Mouse (Mus musculus) embryonic fibroblast, embryonic 13.5 days (primary cell): Measurements from ENCODE around the gene Prdm16. TPM values are rescaled to one million over a fixed set of nuclear protein-coding genes. Genes with fewer than 3 reads are reported as not detected.

Experiments used
- H3K27ac ChIP-seq: 2 replicates; pipeline ENCODE4 v1.5.1; 2012; ENCODE audit warnings: low read length, control low read depth, inconsistent platforms; ENCODE audit not compliant: insufficient read depth
- H3K4me1 ChIP-seq: 2 replicates; pipeline ENCODE4 v1.6.1; 2011; ENCODE audit warnings: low read length; ENCODE audit not compliant: control insufficient read depth, insufficient read depth
- H3K4me3 ChIP-seq: 2 replicates; pipeline ENCODE4 v1.5.1; 2011; ENCODE audit warnings: mild to moderate bottlenecking, control low read depth, low read length; ENCODE audit not compliant: insufficient read depth
- CTCF ChIP-seq: IDR thresholded peaks from 2 replicates; pipeline ENCODE4 v1.5.1; 2011; ENCODE audit warnings: mild to moderate bottlenecking, control low read depth, low read length, moderate library complexity, borderline replicate concordance; ENCODE audit not compliant: insufficient read depth
- POLR2A ChIP-seq: IDR thresholded peaks from 2 replicates; pipeline ENCODE4 v1.6.1; 2011; ENCODE audit warnings: low read depth, mild to moderate bottlenecking, control low read depth, low read length, moderate library complexity
- polyA plus RNA-seq: library from polyadenylated mRNA; stranded (reverse); fragments of >200 nt; gene quantifications from 2 replicates; pipeline ENCODE4 v1.2.4, GENCODE M21; 2011; ENCODE audit warnings: low read depth; ENCODE audit not compliant: missing spikeins, insufficient read length

The Prdm16 gene
- polyA plus RNA-seq, 1 experiment: 3.1 TPM

DNA sequence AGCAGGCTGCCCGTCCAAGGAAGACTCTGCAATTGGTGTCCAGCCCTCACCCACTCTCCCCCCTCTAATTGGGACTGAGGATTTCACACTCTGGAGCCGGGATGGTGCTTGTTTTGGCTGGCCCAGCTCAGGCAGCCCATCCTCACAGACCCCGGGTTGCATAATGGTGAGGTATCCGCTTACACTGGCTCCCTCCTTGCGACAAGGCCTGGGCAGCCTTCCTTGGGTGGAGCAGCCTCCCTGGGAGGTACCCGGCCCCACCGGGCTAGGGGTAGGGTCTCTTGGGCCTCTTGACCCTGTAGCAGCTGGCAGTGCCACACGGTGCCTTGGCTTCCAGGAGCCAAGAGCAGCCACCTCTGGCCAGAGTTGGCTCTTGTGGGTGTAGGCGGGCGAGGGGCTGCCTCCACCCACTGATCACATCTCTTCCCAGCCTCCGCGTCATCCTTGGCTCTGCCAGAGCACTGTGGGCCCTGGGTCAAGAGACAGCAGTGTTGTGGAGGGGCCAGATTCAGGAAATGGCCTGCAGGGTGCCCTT lies 26.1 kb upstream of the Prdm16 start:
- H3K27ac ChIP-seq: no peak overlapping the region
- no peak overlapping the region for H3K4me3 ChIP-seq
- no peaks in the 10 kb centered on the region for H3K4me1 ChIP-seq
- TF ChIP-seq POLR2A: no peak

DNA sequence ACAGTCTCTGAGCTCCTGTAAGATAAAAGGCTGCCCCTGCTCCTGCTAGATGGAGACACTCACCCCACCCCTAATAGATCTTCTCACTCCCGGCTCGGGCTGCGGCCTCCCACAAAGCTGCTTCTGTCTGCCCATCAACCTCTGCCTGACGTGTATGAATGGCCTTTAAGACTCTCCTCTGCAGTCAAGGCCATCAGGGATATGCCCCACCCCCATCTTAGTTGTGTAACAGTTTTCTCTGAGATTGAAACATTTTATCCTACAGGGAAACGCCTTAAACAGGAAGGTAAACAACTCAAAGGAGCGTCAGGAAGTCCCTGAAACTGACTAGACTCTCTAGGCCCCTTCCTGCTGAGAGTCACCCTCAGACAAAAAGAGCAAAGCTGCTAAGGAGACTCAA lies 24.6 kb upstream of the Prdm16 start:
- Histone ChIP-seq H3K4me3 (no peak overlapping the region), H3K4me1 (no peaks in the 10 kb centered on the region), H3K27ac (no peak overlapping the region)
- TF ChIP-seq POLR2A: no peak

DNA sequence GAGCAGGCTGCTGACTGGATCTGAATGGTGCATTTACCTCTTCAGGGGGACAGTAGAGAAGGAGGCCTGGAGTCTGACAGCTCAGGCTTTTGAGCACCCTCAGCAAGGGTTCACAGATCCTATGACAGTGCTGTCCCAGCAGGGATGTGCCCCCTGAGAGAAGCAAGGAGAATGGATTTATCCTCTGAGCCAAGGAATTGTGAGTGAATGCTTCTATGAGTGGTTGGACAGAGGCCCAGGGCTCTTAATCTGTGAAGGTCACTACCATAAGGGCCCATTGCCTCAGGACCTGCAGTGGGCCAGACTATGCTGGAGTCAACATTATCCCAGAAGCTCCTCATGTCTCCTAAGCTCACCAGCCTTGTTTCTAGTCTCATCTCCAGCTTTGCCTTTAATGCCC lies 23.4 kb upstream of the Prdm16 start:
- TF ChIP-seq POLR2A (no peak), CTCF (no peak)
- Histone ChIP-seq H3K27ac (no peak overlapping the region), H3K4me1 (no peaks in the 10 kb centered on the region), H3K4me3 (no peak overlapping the region)

DNA sequence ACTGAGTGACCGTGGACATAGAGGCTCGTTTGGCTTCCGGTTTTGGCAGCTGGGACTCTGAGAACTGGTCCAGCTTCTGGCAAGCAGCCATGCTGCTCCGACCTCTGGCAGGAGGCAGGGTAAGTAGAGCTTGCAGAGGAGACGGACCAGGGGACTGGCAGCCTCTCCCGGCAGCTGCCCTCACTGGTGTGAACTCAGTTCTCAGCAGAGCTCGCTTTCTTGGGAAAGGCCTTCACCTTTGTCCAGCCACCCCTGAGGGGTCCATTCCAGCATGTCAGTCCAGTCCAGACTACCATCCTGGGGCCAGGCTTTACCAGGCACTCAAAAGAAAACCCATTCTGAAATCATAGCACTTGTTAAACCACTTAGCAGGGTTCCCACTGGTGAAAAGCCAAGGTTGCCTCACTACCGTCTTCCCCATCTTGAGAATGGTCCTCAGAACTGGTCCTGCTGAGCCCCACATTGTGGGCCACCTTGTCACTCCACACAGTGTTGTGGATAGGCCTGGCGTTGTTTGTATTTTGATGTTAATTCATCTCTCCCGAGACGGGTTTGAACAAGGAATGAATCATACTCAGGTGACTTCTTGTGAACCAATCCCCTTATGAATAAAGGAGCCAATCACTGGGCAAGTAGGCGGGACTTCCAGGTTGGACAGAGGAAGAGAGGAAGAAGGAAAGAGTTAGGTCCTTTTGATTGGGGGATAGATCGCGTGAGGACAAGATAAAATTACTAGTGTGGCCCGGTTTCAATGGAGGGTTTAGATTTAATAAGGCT lies 18.6 kb upstream of the Prdm16 start:
- TF ChIP-seq CTCF (no peak), POLR2A (no peak)
- Histone ChIP-seq H3K4me1 (no peaks in the 10 kb centered on the region), H3K4me3 (no peak overlapping the region), H3K27ac (no peak overlapping the region)

DNA sequence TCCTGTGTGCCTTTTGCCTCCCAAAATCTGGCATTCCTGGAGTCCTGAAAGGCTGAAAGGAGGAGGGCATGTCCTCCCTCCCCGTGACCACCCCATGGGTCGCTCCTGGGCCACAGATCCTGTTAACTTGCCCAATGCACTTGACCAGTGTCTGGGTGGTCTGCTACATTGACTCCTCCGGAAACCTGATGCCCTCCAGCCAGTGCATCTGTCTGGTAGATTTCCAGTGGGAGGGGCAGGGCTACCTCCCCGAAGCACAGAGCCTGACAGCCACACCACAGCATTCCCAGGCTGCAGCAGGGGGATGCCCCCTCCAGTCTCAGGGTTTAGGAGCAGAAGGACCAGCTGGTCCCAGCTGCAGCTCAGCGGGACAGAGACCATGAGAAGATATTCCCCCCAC lies 15.8 kb upstream of the Prdm16 start:
- no peak for TF ChIP-seq CTCF
- TF ChIP-seq POLR2A: no peak
- no peak overlapping the region for H3K4me3 ChIP-seq
- no peak overlapping the region for H3K27ac ChIP-seq
- no peaks in the 10 kb centered on the region for H3K4me1 ChIP-seq

DNA sequence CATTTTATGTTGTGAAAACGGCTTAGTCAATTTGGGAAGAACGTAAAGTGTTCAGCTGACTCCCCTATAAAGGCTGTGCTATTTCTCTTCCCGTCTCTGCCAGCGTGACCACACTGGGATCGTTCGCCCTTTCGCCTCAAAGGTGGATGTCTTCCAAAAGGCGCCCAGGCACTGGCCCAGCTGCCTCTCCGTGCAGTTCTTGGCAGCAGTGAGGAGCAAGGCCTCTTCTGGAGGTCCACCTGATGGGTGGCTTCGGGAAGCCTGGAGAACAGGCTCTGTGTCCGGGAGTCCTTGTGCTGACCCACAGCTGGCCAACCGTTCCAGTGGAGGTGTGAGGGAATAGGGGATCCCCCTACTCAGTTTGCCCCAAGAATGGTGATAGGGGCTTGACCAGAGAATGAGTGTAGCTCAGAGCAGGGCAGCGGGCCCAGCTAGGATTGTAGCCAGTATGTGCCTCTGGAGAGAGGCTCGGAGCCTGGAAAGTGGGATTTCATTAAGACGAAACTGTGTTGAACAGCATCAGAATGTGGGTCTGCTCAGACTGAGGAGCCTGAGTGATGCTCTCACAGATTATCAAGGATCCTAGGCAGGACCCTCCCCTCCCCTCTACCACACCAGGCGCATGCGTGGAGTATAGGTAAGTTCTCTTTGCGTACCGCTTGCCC lies 12.5 kb upstream of the Prdm16 start:
- TF ChIP-seq CTCF (no peak), POLR2A (no peak)
- H3K27ac ChIP-seq: no peak overlapping the region

DNA sequence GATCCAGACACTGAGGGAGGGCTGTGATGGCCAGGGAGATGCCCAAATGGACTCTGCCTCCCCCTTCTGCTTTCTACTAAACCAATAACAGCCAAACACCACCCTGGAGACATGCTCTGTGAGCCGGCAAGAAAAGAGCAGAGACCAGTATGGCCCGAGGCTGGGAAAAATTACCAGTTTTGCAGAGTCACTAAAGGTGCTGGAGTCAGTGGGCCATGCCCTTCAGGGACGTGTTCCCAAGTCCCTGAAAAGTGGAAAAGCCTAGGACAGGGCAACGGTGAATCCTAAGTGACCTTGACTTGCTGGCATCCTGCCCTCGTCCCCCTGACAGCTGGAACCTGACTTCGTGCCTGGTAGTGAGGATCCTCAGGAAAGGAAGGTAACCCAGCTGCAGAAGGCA lies 5.8 kb upstream of the Prdm16 start:
- no peak overlapping the region for H3K27ac ChIP-seq
- no peak overlapping the region for H3K4me3 ChIP-seq
- TF ChIP-seq POLR2A: no peak
- no peak for TF ChIP-seq CTCF
- no peaks in the 10 kb centered on the region for H3K4me1 ChIP-seq

More for the DNA sequence above, 12.5 kb upstream of the Prdm16 start:
- Histone ChIP-seq H3K4me1 (no peaks in the 10 kb centered on the region), H3K4me3 (no peak overlapping the region)

DNA sequence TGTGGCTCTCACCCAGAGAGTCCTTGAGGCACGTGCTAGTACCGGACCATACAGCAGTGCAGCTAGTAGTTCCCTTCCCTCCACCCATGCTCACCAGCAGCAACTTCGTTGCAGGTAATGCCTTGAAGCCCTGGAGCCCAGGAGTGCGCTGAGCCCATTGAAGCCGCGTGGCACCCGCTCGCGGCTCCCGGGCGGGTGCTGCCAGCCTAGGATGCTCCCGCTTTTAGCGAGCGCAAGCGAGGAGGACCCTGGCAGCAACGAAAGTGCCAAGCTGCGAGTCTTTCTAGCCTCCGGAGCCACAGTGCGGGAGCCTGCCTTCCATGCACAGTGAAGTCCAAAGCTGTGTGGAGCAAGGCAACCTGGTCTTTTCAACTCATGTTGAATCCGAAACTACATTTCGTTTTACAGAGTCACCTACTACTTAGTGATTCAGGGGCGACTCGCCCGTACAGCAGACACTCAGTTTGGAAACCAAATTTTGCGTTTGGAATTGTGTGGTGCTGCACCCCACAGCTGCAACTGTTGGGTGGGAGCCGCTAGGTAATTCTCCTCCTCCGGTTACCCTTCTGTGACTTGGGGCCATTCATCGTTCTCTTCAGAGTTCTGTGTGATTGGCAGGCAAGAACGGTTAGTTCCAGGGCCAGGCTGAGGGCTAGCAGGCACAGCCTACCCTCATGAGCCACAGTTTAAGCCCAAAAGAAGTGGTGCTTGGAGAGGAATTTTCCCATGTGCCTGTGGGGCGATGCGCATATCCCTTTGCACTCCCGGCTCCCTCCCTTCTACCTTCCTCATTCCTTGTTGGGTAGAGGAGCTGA lies 4.8 kb upstream of the Prdm16 start:
- Histone ChIP-seq H3K4me1 (no peaks in the 10 kb centered on the region), H3K4me3 (no peak overlapping the region), H3K27ac (no peak overlapping the region)
- no peak for TF ChIP-seq CTCF
- TF ChIP-seq POLR2A: no peak

DNA sequence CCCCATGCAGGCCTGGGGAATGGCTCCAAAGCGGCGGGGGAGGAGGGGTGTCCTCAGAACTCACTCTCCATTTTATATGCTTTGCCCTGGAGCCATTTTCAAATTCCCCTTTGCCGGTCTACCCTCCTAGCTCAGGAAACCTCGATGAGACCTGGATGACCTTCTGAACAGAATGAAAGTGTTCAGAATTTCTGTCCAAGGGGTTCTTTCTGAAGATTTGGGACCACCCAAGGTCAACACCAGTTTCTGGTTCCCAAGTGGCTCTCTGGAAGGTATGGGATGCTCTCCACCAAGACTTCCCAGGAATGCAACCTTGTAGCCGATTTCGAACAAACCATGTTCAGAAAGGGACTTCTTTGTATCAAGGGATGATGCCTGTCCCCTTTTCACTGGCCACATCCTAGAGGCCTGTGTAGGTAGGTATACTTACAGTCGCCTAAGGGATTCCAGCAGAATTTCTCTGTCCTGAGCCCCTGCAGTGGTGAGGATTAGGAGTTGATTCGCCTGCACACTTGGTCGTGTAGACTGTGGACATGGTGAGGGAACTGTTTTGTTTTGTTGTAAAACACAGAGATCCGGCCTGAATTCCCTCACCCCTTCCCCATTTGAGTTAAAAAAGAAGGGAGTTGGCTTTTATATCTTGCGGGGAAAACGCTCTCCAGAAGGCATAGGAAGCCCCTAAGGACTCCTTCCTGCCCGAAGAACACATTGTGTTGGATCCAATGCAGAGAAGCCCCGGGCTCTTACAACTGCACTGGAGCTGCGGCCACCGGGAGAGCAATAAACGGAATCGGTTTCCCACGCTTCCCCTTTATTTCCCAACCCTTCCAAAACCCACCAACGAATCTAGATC lies 4.0 kb upstream of the Prdm16 start:
- Histone ChIP-seq H3K4me1 (no peaks in the 10 kb centered on the region), H3K27ac (no peak overlapping the region), H3K4me3 (no peak overlapping the region)
- TF ChIP-seq POLR2A: no peak
- TF ChIP-seq CTCF: no peak
